Mouse (Mus musculus) megakaryocyte-erythroid progenitor cell, adult 5-6 weeks (primary cell): ENCODE data around the gene Gm14393. TPM values are rescaled to one million over a fixed set of nuclear protein-coding genes. Genes with fewer than 3 reads are reported as not detected.
"Not testable (repeated sequence)": the region's sequence is repeated elsewhere in the genome, so short reads cannot be mapped to it uniquely, and the experiment has no call there.

Experiments used
- ATAC-seq: replicated peaks from 2 replicates; pipeline ENCODE4 v1.8.0; 2016; ENCODE audit warnings: mild to moderate bottlenecking, inconsistent platforms; ENCODE audit not compliant: severe bottlenecking, poor library complexity, low FRiP score, low TSS enrichment
- total RNA-seq, 2 experiments: library from RNA; stranded (forward) in 1 of 2; stranded (reverse) in 1 of 2; fragments of 200-1000, 215-1000 nt in 1 of 2; fragments of >200 nt in 1 of 2; fragmentation: Nextera tagmentation in 1 of 2; gene quantifications; 2 replicates each; pipeline ENCODE4 v1.2.3; 2014 to 2017

Gene Gm14393
- total RNA-seq (2014; fragmentation: Nextera tagmentation), result not detected in 2 replicates
- total RNA-seq (2017), result not detected in 2 replicates

DNA sequence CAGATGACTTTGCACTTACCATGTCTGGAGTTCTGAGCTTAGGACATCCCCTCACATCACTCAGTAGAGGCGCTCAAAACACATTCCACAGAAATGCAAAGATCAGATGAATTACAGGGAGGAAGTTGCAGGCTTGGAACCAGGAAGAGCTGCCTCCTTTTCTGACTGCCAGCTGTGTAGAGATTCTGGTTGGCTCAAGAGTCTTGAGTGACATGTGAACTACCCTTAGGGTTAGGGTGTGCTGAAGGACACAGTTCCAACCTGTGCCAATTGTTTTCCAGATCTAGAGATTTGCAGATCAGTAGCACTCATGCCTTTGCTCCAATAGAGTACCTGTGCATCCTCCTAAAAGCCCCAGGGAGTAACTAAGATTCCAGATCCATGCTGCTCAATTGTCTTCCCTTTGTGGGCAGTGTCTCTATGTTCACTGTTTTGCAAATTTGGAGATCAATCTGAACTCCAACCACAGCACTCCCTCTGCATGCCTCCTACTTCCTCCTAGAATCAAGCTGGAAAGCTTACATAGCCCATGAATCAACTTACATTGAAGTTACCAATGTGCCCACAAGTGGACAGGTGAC lies at the start of gene Gm14393:
Gene Gm14393 (minus strand): TSS at position 101 of the 581 bp plus-strand sequence.
- not testable (repeated sequence) for ATAC-seq

DNA sequence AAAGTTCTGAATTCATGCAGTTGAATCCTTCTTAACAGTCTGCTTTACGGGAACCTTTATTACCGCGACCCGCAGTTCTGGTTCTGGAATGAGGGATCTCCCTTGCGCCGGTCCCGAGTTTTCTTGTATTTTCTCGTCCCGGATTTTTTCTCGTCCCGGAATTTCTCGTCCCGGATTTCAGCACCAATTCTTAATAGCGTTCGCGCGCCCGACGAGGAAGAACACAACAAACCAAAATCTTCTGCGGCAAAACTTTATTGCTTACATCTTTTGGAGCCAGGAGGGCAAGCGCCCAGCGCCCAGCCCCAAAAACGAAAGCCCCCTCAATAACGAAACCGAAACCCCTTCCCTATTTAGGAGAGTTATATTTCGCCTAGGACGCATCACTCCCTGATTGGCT lies 23.3 kb downstream of the Gm14393 start:
- ATAC-seq, result not testable (repeated sequence)

Other genes starting within 250 kb of the Gm14393 start
- not detected in 2 replicates for gene Gm14444, start 57.5 kb downstream of the Gm14393 start, total RNA-seq (2014; fragmentation: Nextera tagmentation)
- not detected in 2 replicates for gene Gm14444, start 57.5 kb downstream of the Gm14393 start, total RNA-seq (2017)
- 9.5 and 10.0 TPM in 2 replicates for gene Gm14399, start 74.2 kb upstream of the Gm14393 start, total RNA-seq (2014; fragmentation: Nextera tagmentation)
- 2.3 and 7.3 TPM in 2 replicates for gene Gm14399, start 74.2 kb upstream of the Gm14393 start, total RNA-seq (2017)
- 0.94 and 1.5 TPM in 2 replicates for gene Gm14443, start 108.1 kb upstream of the Gm14393 start, total RNA-seq (2014; fragmentation: Nextera tagmentation)
- gene Gm14443, start 108.1 kb upstream of the Gm14393 start, total RNA-seq (2017), result 0.72 and 1.3 TPM in 2 replicates
- gene Gm14391, start 139.1 kb upstream of the Gm14393 start, total RNA-seq (2014; fragmentation: Nextera tagmentation), result 16.4 and 28.5 TPM in 2 replicates
- 15.6 and 26.4 TPM in 2 replicates for gene Gm14391, start 139.1 kb upstream of the Gm14393 start, total RNA-seq (2017)
- gene Gm14440, start 207.3 kb upstream of the Gm14393 start, total RNA-seq (2014; fragmentation: Nextera tagmentation), result 6.4 TPM in 1 of 2 replicates, not detected in the other
- 0.19 TPM in 1 of 2 replicates, not detected in the other for gene Gm14440, start 207.3 kb upstream of the Gm14393 start, total RNA-seq (2017)